Mouse (Mus musculus) limb, embryonic 15.5 days (tissue): ENCODE results near the gene Kank3. TPM values are rescaled to one million over a fixed set of nuclear protein-coding genes. Genes with fewer than 3 reads are reported as not detected.

Experiments used
- ATAC-seq: fragments of 200-750 bp; cut with Nextera tagmentation; 2 replicates; pipeline ENCODE4 v1.8.0; 2017; ENCODE audit warnings: low read depth, moderate TSS enrichment; ENCODE audit not compliant: insufficient number of reproducible peaks, low FRiP score, low TSS enrichment
- H3K27ac ChIP-seq: fragments of 300-500 bp; sonication (generic); 2 replicates; pipeline ENCODE4 v1.5.1; 2015; ENCODE audit warnings: moderate library complexity, mild to moderate bottlenecking, inconsistent platforms
- H3K27me3 ChIP-seq: fragments of 300-500 bp; sonication (generic); 2 replicates; pipeline ENCODE4 v1.6.1; 2015; ENCODE audit warnings: inconsistent platforms
- H3K36me3 ChIP-seq: fragments of 300-500 bp; sonication (generic); 2 replicates; pipeline ENCODE4 v1.6.1; 2015; ENCODE audit warnings: inconsistent platforms
- H3K4me1 ChIP-seq: fragments of 300-500 bp; sonication (generic); 2 replicates; pipeline ENCODE4 v1.6.1; 2015; ENCODE audit warnings: inconsistent platforms
- H3K4me2 ChIP-seq: fragments of 300-500 bp; sonication (generic); 2 replicates; pipeline ENCODE4 v1.6.1; 2015; ENCODE audit warnings: mild to moderate bottlenecking, inconsistent platforms
- H3K4me3 ChIP-seq: fragments of 300-500 bp; sonication (generic); 2 replicates; pipeline ENCODE4 v1.5.1; 2015; ENCODE audit warnings: mild to moderate bottlenecking, inconsistent platforms
- H3K9ac ChIP-seq: fragments of 300-500 bp; sonication (generic); 2 replicates; pipeline ENCODE4 v1.6.1; 2015; ENCODE audit warnings: inconsistent platforms
- H3K9me3 ChIP-seq: fragments of 300-500 bp; sonication (generic); 2 replicates; pipeline ENCODE4 v1.6.1; 2016; ENCODE audit warnings: inconsistent platforms
- WGBS: fragments of 180-500 bp; shearing (Covaris S2); methylation state at CpG from one replicate; pipeline ENCODE4 v1.1.7; 2015; 5-methylcytosine and 5-hydroxymethylcytosine counted together
- polyA plus RNA-seq: library from polyadenylated mRNA; unstranded; fragments of >200 nt; fragmentation: Nextera tagmentation; extraction: Ambion mirVana; gene quantifications from 2 replicates; pipeline ENCODE4 v1.2.1, GENCODE M21; 2015

Kank3 gene
- polyA plus RNA-seq, 1 experiment from 2014 or later, result 29.4 TPM

DNA sequence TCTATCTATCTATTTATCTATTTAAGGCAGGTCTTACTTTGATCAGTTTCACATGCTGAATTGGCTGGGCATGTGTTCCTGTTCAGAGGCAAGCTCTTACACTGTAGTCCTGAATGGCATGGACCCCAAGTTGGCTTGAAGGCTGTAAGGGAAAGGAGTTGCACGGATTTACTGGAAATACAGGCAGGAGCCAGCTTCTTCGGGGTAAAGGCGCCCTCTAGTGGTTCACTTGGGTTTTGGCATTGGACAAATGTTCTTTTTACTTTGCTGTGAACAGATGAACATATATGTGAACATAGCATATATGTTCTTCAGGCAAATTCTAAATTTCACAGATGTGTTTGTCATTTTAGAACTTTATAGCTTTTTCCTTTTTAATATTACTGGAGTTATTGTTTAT, 16.5 kb downstream of the Kank3 start:
- H3K36me3 ChIP-seq, result peaks cover 56% of the 10 kb centered on the region
- peaks cover 36% of the 10 kb centered on the region for H3K4me1 ChIP-seq
- H3K27ac ChIP-seq, result no peak overlapping the region
- WGBS, result 0% methylated on average over 3 of the region's 3 CpGs
- H3K27me3 ChIP-seq, result no peaks in the 10 kb centered on the region
- ATAC-seq, result no peak
- no peaks in the 10 kb centered on the region for H3K9me3 ChIP-seq
- no peak overlapping the region for H3K9ac ChIP-seq
- no peak overlapping the region for H3K4me2 ChIP-seq
- H3K4me3 ChIP-seq, result no peak overlapping the region

DNA sequence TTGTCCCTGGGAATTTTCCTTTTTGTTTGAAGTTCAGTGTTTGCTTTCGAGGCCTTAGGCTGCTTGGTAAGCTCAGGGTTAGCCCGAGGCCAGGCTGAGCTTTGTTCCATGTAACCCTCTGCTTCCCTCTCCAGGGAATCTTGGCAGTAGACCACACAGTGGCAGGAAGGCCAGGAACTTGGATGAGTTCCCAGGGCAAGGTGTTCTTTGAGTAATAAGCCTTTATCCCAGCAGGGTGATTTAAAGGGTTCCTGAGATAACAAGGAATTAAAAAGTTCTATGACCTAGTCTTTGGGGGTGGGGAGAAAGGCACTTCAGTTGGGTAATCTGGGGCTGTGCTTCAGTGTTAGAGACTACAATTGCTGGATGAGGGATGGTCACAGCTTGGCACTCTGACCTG, 18.6 kb downstream of the Kank3 start:
- Histone ChIP-seq H3K27ac (no peak overlapping the region), H3K9me3 (no peaks in the 10 kb centered on the region), H3K36me3 (peaks cover 58% of the 10 kb centered on the region), H3K4me2 (no peak overlapping the region), H3K27me3 (no peaks in the 10 kb centered on the region), H3K4me1 (peaks cover 19% of the 10 kb centered on the region), H3K9ac (no peak overlapping the region), H3K4me3 (no peak overlapping the region)
- no peak for ATAC-seq
- 61% methylated on average over 2 of the region's 2 CpGs for WGBS

DNA sequence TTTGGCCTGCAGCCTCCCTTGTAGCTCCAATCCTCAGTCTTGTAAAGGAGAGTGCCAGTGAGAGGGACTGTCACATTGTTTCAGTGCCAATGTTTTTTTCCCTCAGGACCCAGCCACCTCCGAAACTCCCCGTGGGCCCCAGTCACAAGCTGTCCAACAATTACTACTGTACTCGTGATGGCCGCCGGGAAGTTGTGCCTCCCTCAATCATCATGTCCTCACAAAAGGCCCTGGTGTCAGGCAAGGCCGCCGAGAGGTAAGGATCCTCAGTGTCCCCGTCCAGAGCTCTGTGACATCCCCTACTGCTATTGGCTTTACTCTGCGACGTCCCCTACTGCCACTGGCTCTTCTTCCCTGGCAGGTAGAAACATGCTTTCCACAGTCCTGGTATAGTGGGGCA, 19.2 kb downstream of the Kank3 start:
- 92% methylated on average over 10 of the region's 10 CpGs for WGBS
- no peak overlapping the region for H3K9ac ChIP-seq
- ATAC-seq, result no peak

DNA sequence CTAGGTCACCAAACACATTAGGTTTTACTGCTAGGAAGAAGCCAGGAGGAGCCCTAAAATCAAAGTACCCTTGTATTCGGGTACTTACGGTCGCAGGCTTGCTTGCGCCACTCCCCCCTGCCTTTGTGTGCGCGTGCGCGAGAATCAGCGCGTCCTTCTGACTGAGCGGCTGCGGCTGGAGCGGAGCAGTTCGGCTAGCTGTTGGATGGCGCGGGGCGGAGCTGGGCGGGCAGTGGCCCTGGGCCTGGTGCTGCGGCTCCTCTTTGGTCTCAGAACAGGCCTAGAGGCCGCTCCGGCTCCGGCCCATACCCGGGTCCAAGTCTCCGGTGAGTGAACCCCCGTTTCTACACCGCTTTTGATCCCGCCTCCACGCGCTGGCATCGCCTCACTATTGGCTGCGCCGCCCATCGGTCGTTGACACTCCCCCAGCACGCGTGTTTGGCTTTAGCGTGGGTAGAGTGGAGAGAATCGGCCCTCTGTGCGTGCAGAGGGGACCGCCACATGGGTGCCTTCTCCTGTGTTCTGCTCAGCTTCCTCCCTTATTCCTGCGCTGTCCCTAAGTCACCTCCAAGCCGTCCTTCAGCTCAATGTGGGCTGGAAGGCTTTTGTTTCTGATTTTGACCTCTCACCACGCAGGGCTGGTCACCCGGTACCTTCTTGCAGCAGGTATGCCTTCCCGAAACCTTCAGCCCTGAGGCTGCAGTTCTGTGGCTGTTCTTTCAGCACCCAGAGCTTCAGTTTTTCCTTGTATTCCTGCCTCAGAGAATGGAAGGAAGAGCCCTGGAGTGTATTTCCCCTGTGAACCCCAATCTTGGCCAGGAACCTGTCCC, 32.9 kb downstream of the Kank3 start, which contains the start of gene Cd320:
Cd320 (plus strand) TSS at position 126 of the 830 bp plus-strand sequence.
- ATAC-seq, result peak; percentile 90
- under 1% methylated on average over 45 of the region's 45 CpGs for WGBS
- H3K4me1 ChIP-seq, result peaks cover 12% of the 10 kb centered on the region
- H3K9ac ChIP-seq, result peak within 1 kb of the TSS; percentile 41
- H3K36me3 ChIP-seq, result peaks cover 29% of the 10 kb centered on the region
- H3K27ac ChIP-seq, result peak within 1 kb of the TSS; percentile 80
- no peaks in the 10 kb centered on the region for H3K9me3 ChIP-seq
- H3K27me3 ChIP-seq, result no peaks in the 10 kb centered on the region
- H3K4me2 ChIP-seq, result peak within 1 kb of the TSS; percentile 73
- H3K4me3 ChIP-seq, result peak within 1 kb of the TSS; percentile 99

More for the DNA sequence above, 19.2 kb downstream of the Kank3 start:
- Histone ChIP-seq H3K27me3 (no peaks in the 10 kb centered on the region), H3K27ac (no peak overlapping the region), H3K9me3 (no peaks in the 10 kb centered on the region), H3K4me3 (no peak overlapping the region), H3K36me3 (peaks cover 65% of the 10 kb centered on the region), H3K4me2 (no peak overlapping the region), H3K4me1 (peaks cover 19% of the 10 kb centered on the region)

DNA sequence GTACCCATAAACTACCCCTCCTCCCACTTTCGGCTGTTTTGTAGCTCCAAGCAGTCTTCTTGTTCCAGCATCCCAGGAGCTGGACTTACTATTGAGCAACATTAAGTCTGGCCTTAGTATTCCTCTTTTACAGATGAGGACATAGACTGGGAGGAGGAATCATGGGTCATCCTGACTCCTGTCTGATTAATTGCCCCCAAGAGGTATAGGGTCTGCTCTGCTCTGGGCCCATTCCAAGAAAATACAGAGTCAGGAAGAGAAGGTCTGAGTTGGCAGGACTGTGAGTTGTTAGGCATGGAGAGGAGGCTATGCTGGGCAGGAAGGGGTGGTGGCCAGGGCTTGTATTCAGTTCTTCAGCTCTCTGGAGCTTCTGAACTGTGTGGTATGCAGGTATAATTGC, 33.9 kb downstream of the Kank3 start:
- Histone ChIP-seq H3K4me3 (no peak overlapping the region), H3K27ac (no peak overlapping the region), H3K4me2 (no peak overlapping the region; the same call in 1 of the 2 replicates), H3K9me3 (no peaks in the 10 kb centered on the region), H3K9ac (peak overlapping the region; percentile 2; the same call in 1 of the 2 replicates), H3K36me3 (peaks cover 25% of the 10 kb centered on the region), H3K27me3 (no peaks in the 10 kb centered on the region), H3K4me1 (peaks cover 12% of the 10 kb centered on the region)
- no peak for ATAC-seq
- 63% methylated on average over 1 of the region's 1 CpGs for WGBS

DNA sequence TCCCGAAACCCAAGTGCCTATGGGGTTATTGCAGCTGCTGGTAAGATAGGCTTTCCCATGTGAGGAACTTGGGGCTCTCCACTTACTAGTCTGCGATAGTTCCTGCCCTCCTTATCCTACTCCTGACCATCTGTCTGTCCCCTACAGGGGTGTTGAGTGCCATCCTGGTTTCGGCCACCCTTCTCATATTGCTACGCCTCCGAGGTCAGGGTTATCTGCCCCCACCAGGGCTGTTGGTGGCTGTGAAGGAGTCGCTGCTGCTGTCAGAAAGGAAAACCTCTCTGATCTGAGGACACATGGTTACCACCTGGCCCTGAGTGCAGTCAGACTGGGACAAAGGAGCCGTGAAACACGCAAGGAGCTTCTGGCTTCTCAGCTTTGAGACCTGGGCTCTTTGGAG, 37.8 kb downstream of the Kank3 start:
- 62% methylated on average over 8 of the region's 8 CpGs for WGBS

DNA sequence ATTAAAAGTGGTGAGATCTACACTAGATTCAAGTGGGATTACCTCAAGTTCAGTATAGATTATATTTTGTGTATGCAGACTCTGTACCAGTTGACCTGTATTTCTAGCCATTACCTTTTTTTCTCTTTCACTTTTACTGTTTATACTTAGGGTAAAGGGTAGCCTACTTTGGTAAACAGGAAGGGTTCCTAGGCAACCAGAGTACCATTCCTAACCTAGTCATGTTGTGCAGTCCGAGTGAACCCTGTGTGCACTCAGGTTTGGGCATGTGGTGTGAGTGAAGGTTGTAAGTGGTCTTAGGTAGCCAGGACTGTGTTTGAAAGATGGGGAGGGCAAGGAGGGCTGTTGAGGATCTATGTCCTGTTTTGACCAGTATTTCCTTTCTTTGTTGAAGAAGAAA, 41.0 kb downstream of the Kank3 start:
- H3K9ac ChIP-seq, result no peak overlapping the region
- no peak overlapping the region for H3K4me3 ChIP-seq
- no peak for ATAC-seq
- no peaks in the 10 kb centered on the region for H3K4me1 ChIP-seq
- no peaks in the 10 kb centered on the region for H3K9me3 ChIP-seq
- no peak overlapping the region for H3K27ac ChIP-seq
- no peak overlapping the region for H3K4me2 ChIP-seq
- no peaks in the 10 kb centered on the region for H3K27me3 ChIP-seq
- WGBS, result 58% methylated on average over 1 of the region's 1 CpGs
- H3K36me3 ChIP-seq, result peaks cover 22% of the 10 kb centered on the region

More for the DNA sequence above, 37.8 kb downstream of the Kank3 start:
- H3K4me3 ChIP-seq, result no peak overlapping the region
- no peak for ATAC-seq
- H3K4me2 ChIP-seq, result no peak overlapping the region
- H3K27me3 ChIP-seq, result no peaks in the 10 kb centered on the region
- H3K27ac ChIP-seq, result no peak overlapping the region
- H3K9ac ChIP-seq, result no peak overlapping the region
- H3K4me1 ChIP-seq, result peaks cover 12% of the 10 kb centered on the region
- no peaks in the 10 kb centered on the region for H3K9me3 ChIP-seq
- H3K36me3 ChIP-seq, result peaks cover 22% of the 10 kb centered on the region

DNA sequence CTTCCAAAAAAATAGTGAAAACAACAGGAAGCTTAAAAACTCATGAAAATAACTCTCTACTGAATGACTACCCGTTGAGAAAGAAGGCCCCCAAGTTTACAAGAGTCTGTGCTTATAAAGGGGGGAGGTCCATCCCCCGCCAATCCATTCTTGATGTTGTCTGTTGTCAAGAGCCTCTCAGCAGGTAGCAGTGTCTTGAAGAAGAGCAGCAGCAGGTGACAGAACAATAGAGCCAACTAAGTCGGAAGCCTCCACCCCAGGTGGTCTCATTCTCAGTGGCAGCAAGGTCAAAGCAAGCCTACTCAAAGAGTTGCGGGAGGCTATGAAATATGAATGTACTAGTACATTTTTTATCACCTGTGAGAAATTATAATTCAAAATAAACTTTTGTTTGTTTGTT, 47.5 kb downstream of the Kank3 start:
- no peaks in the 10 kb centered on the region for H3K27me3 ChIP-seq
- ATAC-seq, result no peak
- no peaks in the 10 kb centered on the region for H3K36me3 ChIP-seq
- H3K4me1 ChIP-seq, result no peaks in the 10 kb centered on the region
- no peak overlapping the region for H3K9ac ChIP-seq
- H3K27ac ChIP-seq, result no peak overlapping the region
- no peak overlapping the region for H3K4me2 ChIP-seq
- no peak overlapping the region for H3K4me3 ChIP-seq
- no peaks in the 10 kb centered on the region for H3K9me3 ChIP-seq
- 81% methylated on average over 4 of the region's 4 CpGs for WGBS

DNA sequence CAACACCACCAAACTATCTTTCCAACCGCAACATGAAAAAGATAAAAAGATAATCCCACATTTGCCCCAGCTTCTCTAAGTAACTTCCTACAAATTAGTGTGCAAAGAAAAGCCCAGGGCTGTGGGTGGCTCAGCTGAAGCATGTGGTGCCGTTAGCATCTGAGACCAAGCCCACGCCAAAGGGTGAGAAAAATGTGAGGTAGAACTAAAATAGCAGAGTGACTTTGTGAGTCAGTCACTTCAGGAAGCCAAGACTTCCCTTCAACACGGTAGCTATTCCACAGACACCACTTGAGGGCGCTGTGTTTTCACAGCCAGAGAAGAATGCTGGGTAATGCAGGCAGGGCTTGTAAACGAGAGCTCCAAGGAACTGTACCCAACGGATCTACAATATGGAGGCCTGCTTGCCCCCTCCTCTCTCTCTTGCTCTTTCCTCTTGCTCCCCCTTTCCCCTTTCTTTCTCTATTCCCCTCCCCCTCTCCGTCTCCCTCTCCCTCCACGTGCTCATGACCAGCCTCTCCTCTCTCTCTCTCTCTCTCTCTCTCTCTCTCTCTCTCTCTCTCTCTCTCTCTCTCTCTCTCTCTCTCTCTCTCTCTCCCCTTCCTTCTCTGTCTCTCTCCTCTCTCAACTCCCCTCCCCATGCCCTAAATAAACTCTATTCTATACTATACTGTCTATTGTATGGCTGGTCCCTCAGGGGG, 55.2 kb downstream of the Kank3 start:
- Histone ChIP-seq H3K4me1 (no peaks in the 10 kb centered on the region), H3K27me3 (no peaks in the 10 kb centered on the region), H3K9me3 (no peaks in the 10 kb centered on the region), H3K36me3 (no peaks in the 10 kb centered on the region), H3K4me2 (no peak overlapping the region), H3K4me3 (no peak overlapping the region), H3K9ac (no peak overlapping the region), H3K27ac (no peak overlapping the region)
- WGBS, result 34% methylated on average over 7 of the region's 9 CpGs
- no peak for ATAC-seq

Other genes with a start within 250 kb of the Kank3 start
- 40.5 and 42.4 TPM in 2 replicates for gene Zfp414, start 181.4 kb upstream of the Kank3 start, polyA plus RNA-seq
- gene Pram1, start 172.5 kb upstream of the Kank3 start, polyA plus RNA-seq, result 0.27 and 0.34 TPM in 2 replicates
- gene Hnrnpm, start 123.7 kb upstream of the Kank3 start, polyA plus RNA-seq, result 274 and 281 TPM in 2 replicates
- gene March2, start 91.8 kb upstream of the Kank3 start, polyA plus RNA-seq, result 62.6 and 65.6 TPM in 2 replicates
- 257 and 267 TPM in 2 replicates for gene Rab11b, start 50.0 kb upstream of the Kank3 start, polyA plus RNA-seq
- 53.1 and 62.9 TPM in 2 replicates for gene Angptl4, start 28.7 kb upstream of the Kank3 start, polyA plus RNA-seq
- 716 and 1,053 TPM in 2 replicates for gene Rps28, start 14.0 kb downstream of the Kank3 start, polyA plus RNA-seq
- 404 and 428 TPM in 2 replicates for gene Ndufa7, start 14.1 kb downstream of the Kank3 start, polyA plus RNA-seq
- 53.1 and 54.8 TPM in 2 replicates for gene Cd320, start 32.6 kb downstream of the Kank3 start, polyA plus RNA-seq
- not detected in 2 replicates for gene Gm7029, start 63.3 kb downstream of the Kank3 start, polyA plus RNA-seq
- 3.5 and 7.7 TPM in 2 replicates for gene Kifc1, start 80.1 kb downstream of the Kank3 start, polyA plus RNA-seq
- 0.19 and 0.30 TPM in 2 replicates for gene Platr17, start 94.6 kb downstream of the Kank3 start, polyA plus RNA-seq
- 47.2 and 55.7 TPM in 2 replicates for gene Daxx, start 98.9 kb downstream of the Kank3 start, polyA plus RNA-seq
- 42.1 and 46.3 TPM in 2 replicates for gene Tapbp, start 105.4 kb downstream of the Kank3 start, polyA plus RNA-seq
- 14.0 and 15.5 TPM in 2 replicates for gene Zbtb22, start 105.4 kb downstream of the Kank3 start, polyA plus RNA-seq
- 51.8 and 58.5 TPM in 2 replicates for gene Rgl2, start 119.0 kb downstream of the Kank3 start, polyA plus RNA-seq
- 132 and 139 TPM in 2 replicates for gene Pfdn6, start 129.8 kb downstream of the Kank3 start, polyA plus RNA-seq
- 31.4 and 36.0 TPM in 2 replicates for gene Wdr46, start 130.1 kb downstream of the Kank3 start, polyA plus RNA-seq
- gene B3galt4, start 141.0 kb downstream of the Kank3 start, polyA plus RNA-seq, result 5.9 and 8.3 TPM in 2 replicates
- gene Vps52, start 145.3 kb downstream of the Kank3 start, polyA plus RNA-seq, result 46.5 and 50.4 TPM in 2 replicates
- gene Rps18, start 145.5 kb downstream of the Kank3 start, polyA plus RNA-seq, result 1,572 and 1,837 TPM in 2 replicates
- gene H2-K1, start 189.8 kb downstream of the Kank3 start, polyA plus RNA-seq, result 25.5 and 31.3 TPM in 2 replicates
- gene Ring1, start 214.2 kb downstream of the Kank3 start, polyA plus RNA-seq, result 18.1 and 18.9 TPM in 2 replicates
- 45.0 and 50.3 TPM in 2 replicates for gene H2-Ke6, start 217.5 kb downstream of the Kank3 start, polyA plus RNA-seq
- gene Slc39a7, start 221.2 kb downstream of the Kank3 start, polyA plus RNA-seq, result 258 and 259 TPM in 2 replicates
- 44.4 and 52.5 TPM in 2 replicates for gene Rxrb, start 221.3 kb downstream of the Kank3 start, polyA plus RNA-seq
- 94.4 and 96.5 TPM in 2 replicates for gene Col11a2, start 228.9 kb downstream of the Kank3 start, polyA plus RNA-seq